Mouse (Mus musculus) C2C12 (cell line): ENCODE measurements around the gene Snx9.

Experiments used
- CTCF ChIP-seq: IDR thresholded peaks from one replicate; pipeline ENCODE4 v1.5.1; 2011; ENCODE audit not compliant: control insufficient read depth, insufficient read depth, insufficient read length
- MYOD1 ChIP-seq: IDR thresholded peaks from one replicate; pipeline ENCODE4 v1.6.1; 2011; ENCODE audit warnings: low read depth; ENCODE audit not compliant: control insufficient read depth, insufficient read length
- MYOG ChIP-seq: IDR thresholded peaks from one replicate; pipeline ENCODE4 v1.6.1; 2011; ENCODE audit not compliant: control insufficient read depth, insufficient read length; ENCODE audit errors: extremely low read depth
- USF1 ChIP-seq: IDR thresholded peaks from one replicate; pipeline ENCODE4 v1.6.1; 2011; ENCODE audit warnings: low read depth, mild to moderate bottlenecking, control low read depth, moderate library complexity

DNA sequence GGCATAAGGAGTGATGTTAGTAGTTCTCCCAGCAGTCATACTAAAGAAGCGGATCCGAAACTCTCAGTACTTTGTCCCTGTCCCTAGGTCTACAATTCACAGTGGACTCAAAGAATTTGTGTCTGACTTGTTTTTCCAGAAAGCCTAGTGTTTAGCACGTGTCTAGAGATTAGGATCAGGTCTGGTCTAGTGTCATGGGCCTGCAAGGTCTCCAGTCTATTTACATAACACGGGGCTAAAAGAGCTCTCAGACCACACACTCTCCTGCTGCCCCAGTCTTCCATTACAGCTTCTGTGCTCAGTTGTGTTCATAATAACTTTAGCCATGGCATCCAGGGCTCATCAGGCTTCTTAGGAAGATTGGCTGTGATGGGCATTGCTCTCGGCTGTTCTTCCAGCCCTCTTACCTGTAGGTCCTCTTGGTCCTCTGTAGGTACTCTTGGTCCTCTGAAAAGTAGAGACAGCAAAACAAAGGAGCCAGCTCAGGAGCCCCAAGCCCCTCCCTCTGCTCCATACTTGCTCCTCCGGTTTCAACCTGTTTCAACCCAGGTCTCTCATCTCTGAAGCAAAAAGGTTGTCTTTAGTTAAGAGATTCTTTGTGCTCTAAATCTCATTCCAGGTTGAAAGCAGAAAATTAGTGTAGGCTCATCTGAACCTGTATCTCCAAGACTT is 62.6 kb downstream of the Snx9 start:
- TF ChIP-seq CTCF (no peak), USF1 (no peak), MYOG (no peak), MYOD1 (no peak)
